Mouse (Mus musculus) cortical plate, adult 2 months (tissue): ENCODE measurements at regions not wholly inside any gene's neighbourhood (a gene's known extent, or its start where the extent isn't known, plus 50 kb on each side); places are given as distances from the start of the nearest gene placed in this dataset.

Experiments
- H3K27ac ChIP-seq: fragments of 200-500 bp; 2 replicates; pipeline ENCODE4 v1.5.1; 2012; ENCODE audit warnings: low read length, control low read depth, inconsistent platforms; ENCODE audit not compliant: insufficient read depth
- H3K4me1 ChIP-seq: fragments of 200-500 bp; 2 replicates; pipeline ENCODE4 v1.6.1; 2011; ENCODE audit warnings: low read length; ENCODE audit not compliant: control insufficient read depth, insufficient read depth
- H3K4me3 ChIP-seq: fragments of 200-500 bp; 2 replicates; pipeline ENCODE4 v1.5.1; 2011; ENCODE audit warnings: mild to moderate bottlenecking, low read length, control low read depth; ENCODE audit not compliant: insufficient read depth
- CTCF ChIP-seq: fragments of 200-500 bp; IDR thresholded peaks from 2 replicates; pipeline ENCODE4 v1.5.1; 2011; ENCODE audit warnings: mild to moderate bottlenecking, control low read depth, low read length; ENCODE audit not compliant: insufficient read depth; ENCODE audit errors: extremely low read depth
- POLR2A ChIP-seq: fragments of 200-500 bp; IDR thresholded peaks from 2 replicates; pipeline ENCODE4 v1.6.1; 2011; ENCODE audit warnings: mild to moderate bottlenecking, low read length, control low read depth; ENCODE audit not compliant: insufficient read depth; ENCODE audit errors: extremely low read depth

DNA sequence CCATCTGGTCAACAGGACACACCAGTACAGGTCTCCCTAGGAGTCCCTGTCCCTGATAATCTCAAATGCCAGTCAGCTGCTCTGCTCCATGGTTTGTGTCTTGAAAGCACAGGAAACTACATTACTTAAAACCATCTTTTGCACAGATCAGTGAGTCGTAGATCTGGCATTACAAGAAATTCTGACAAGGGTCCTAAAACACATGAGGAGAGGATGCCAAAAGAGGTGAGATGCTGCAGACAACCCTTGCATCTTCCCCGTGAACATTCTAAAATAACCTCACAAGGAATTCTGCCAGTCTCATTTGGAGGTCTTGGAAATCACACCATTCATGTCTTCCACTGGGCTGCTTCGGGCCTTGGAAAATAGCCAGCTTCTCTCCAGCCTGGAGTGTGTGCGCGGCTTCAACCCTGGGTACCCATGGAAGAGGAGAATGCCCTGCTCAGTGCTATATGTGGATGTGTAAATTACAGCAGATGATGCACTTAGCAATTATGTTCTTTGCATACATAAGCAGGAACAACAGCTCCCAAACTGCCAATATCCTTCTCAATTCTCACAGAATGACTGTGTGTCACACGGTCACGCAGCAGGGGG, 157.3 kb upstream of the Smarca2 start:
- TF ChIP-seq POLR2A (no peak), CTCF (no peak)
- no peak overlapping the region for H3K4me3 ChIP-seq
- H3K4me1 ChIP-seq, result no peaks in the 10 kb centered on the region
- no peak overlapping the region for H3K27ac ChIP-seq

DNA sequence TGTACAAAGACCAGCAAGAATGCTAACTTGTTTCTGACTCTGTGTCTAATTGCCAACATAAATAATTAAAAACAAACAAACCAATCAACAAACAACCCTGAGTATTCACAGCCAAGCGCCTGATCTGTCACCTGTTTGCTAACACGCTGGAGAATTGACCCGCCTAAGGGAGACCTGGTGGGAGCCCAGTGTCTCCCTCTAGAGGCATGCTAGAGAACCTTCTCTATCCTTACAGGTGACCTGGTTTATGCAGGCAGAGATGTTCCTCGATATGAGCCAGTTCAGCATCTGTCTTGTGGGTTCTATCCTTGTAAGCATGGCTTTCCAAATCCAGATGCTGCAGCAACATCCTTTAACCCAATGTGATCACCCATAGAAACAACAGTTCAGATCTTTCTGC, 143.1 kb upstream of the Smarca2 start:
- Histone ChIP-seq H3K4me3 (no peak overlapping the region), H3K27ac (no peak overlapping the region), H3K4me1 (no peaks in the 10 kb centered on the region)
- no peak for TF ChIP-seq CTCF
- no peak for TF ChIP-seq POLR2A

DNA sequence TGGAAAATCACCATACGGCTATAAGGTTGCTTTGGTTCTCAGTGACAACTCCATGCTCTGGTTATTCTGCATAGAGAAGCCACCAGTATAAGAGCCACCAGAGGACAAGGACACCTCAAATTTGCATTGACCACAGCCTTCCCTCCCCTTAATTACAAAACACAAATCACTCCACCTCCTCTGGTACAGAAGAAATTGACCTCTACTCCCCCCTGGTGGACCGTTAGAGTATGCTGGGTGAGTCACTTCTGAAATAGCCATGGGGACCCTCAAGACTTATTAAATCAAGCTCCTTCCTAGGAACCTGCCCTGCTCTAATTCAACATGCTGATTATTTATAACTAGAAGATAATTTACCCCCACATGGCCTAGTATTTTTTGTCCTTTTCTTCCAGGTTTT, 139.6 kb upstream of the Smarca2 start:
- TF ChIP-seq CTCF (peak; percentile 42; the same call in 1 of the 2 replicates), POLR2A (no peak)
- Histone ChIP-seq H3K4me1 (peaks cover 4% of the 10 kb centered on the region; the same call in 1 of the 2 replicates), H3K27ac (no peak overlapping the region), H3K4me3 (no peak overlapping the region)

DNA sequence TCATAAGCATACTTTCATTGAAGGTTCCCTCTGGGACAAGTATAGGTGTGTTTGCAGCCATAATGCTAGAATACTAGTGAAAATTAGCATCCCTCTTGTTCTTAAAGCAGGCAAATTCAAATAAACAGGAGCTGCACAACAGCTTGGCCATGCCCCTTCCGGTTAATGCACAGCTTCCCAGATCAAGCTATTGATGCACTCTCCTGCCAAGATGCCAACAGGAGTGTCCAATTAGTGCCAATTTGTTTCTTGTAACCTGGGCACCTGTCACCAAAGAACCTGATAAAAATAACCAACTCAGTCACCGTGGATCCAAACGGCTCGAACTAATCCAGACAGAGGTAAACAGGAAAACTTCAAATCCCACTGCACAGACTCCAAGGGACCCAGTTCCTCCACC, 138.6 kb upstream of the Smarca2 start:
- Histone ChIP-seq H3K4me1 (peaks cover 4% of the 10 kb centered on the region; the same call in 1 of the 2 replicates), H3K27ac (no peak overlapping the region), H3K4me3 (no peak overlapping the region)
- TF ChIP-seq CTCF, result no peak
- TF ChIP-seq POLR2A, result no peak

DNA sequence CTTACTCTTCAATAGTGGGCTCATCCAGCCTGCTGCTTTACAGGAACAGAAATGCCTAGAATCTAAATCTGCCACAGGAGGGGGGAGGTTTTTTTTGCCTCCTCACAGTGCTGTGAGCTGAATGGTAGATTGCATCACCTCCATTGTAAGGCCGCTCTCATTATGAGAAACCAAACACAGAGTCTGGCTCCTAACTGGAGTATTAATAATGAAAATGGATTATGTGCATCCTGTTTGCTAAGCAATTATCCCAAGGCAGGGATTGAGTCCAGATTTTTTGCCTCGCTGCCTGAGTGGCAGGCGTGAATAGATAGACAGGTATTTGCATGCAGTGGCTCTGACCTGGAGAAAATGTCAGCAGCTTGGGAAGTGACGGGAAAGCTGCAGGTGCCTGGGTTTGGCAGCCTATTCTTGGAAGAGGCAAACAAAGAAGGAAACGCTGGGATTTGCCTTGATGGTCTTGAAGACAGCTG, 137.6 kb upstream of the Smarca2 start:
- Histone ChIP-seq H3K4me3 (no peak overlapping the region), H3K27ac (no peak overlapping the region), H3K4me1 (peaks cover 4% of the 10 kb centered on the region; the same call in 1 of the 2 replicates)
- TF ChIP-seq CTCF, result no peak
- no peak for TF ChIP-seq POLR2A

DNA sequence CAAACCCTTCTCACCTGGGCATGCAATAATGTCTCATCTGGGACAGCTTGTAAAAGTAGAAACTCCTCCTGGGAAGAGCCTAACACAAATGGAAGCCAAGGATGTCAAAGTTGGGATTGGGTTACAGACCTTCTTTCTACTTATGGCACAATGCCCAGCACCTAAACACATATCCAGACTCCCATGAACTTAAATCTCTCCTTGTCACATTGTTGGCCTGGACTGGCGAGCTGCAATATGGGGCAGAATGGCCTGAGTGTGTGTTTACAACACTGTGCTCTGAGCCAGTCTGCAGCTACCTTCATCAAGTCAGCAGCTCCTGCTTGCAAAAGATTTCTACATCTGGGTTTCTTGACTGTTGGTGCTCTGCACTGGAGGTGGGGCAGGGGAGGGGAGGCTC, 132.2 kb upstream of the Smarca2 start:
- no peak overlapping the region for H3K4me3 ChIP-seq
- peaks cover 2% of the 10 kb centered on the region; the same call in 1 of the 2 replicates for H3K4me1 ChIP-seq
- TF ChIP-seq POLR2A (no peak), CTCF (no peak)
- H3K27ac ChIP-seq, result no peak overlapping the region

DNA sequence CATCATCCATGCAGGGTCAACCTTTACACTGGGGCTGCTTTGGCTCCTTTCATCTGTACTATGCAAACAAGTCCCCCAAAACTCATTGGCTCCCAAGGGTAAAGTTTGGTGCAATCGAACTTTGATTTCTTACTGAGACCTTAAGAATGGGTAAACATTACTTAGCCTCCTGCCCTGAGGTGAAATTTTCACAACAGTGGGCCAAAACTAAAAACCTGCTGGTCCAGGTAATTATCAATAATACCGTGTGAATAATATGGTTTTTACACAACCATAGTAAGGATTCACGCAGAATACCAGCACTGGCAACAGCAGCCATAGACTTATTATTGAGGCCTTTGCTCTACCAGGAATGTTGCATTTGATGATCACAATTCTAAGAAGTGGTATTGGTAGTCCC, 131.6 kb upstream of the Smarca2 start:
- H3K4me1 ChIP-seq, result peaks cover 2% of the 10 kb centered on the region; the same call in 1 of the 2 replicates
- no peak for TF ChIP-seq CTCF
- TF ChIP-seq POLR2A, result no peak
- no peak overlapping the region for H3K27ac ChIP-seq
- H3K4me3 ChIP-seq, result no peak overlapping the region

DNA sequence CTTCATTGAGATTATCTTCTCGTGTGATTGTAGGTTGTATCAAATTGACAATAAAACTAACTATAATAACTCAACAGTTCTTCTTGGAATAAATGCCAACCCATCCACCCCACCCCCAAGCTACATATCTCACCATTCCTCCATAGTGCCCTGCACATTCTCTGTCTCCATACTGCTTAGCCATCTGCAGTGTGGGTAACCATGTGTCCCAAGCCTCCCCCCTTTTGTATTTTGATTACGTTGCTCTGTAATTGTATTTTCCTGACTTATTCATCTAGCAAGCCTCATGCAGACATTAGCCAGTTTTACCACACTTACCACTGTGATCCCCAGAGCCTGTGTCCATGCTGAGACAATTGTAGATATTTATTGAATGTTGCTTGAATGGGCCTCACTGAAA, 129.7 kb upstream of the Smarca2 start:
- TF ChIP-seq CTCF (no peak), POLR2A (no peak)
- no peak overlapping the region for H3K27ac ChIP-seq
- H3K4me1 ChIP-seq, result peaks cover 2% of the 10 kb centered on the region; the same call in 1 of the 2 replicates
- H3K4me3 ChIP-seq, result no peak overlapping the region

DNA sequence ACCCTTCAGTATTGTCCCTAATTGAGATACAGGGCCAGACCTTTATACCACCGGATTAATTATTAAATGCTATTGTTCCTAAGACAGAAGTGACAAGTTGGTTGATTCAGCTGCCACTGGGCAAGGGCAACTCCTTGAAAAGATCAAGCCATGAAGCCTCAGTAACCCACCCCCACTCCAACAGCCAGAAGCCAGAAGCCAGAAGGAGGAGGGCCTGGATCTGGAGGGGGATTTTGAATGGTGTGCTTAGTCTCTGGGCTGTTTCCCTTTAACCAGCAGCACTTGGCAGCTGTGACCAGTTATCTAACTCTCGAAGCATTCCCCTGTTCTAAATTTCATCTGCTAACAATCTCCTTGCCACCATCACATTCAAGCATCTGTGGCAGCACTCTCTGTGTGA, 129.1 kb upstream of the Smarca2 start:
- Histone ChIP-seq H3K27ac (no peak overlapping the region), H3K4me1 (peaks cover 2% of the 10 kb centered on the region; the same call in 1 of the 2 replicates), H3K4me3 (no peak overlapping the region)
- TF ChIP-seq CTCF (no peak), POLR2A (no peak)

DNA sequence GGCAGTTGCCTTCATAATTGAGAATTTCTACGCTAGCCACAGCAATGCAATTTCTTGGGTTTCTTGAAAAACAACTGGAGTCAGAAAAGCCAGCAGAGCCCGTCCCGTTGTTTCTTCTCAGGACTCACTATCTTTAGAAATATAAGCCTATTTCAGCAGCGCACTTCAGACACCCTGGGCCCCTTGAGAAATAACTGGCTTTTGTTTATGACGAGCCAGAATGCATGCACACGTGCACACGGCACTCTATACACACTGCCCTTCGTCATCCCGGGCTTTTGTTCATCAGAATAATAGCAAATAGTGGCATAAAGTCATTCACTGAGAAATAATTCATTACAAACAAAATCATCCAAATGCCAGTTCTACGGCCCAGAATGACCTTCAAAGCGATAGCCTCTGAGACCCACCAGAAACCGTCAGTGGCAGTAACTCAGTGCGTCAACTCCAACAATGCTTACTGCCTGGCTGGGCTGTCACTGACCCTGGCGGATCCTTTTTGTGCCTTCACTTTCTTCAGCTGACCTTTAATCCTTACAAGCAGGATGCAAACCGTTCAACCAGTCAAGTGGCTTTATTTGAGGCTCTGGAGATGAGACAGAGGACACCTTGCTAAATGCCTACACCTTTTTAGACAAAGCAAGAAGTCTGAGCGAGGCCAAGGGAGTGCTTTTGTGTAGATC, 126.7 kb upstream of the Smarca2 start:
- TF ChIP-seq CTCF, result no peak
- no peak for TF ChIP-seq POLR2A
- Histone ChIP-seq H3K4me3 (no peak overlapping the region), H3K27ac (no peak overlapping the region), H3K4me1 (peaks cover 2% of the 10 kb centered on the region; the same call in 1 of the 2 replicates)
